Mouse (Mus musculus) CH12.LX (cell line): ENCODE results near the gene Pirb. TPM values are rescaled to one million over a fixed set of nuclear protein-coding genes. Genes with fewer than 3 reads are reported as not detected.

Experiments used
- DNase-seq: peaks from one replicate; pipeline ENCODE4 v3.0.0-alpha.2; 2013; ENCODE audit errors: extremely low read depth
- H3K27ac ChIP-seq: 2 replicates; pipeline ENCODE4 v1.5.1; 2012; ENCODE audit warnings: low read depth, mild to moderate bottlenecking, control low read depth, moderate library complexity; ENCODE audit not compliant: insufficient read depth
- H3K27me3 ChIP-seq: replicated peaks from 2 replicates; pipeline ENCODE3; 2012; ENCODE audit warnings: inconsistent platforms
- H3K36me3 ChIP-seq, 2 experiments: replicated peaks in 1 of 2; 2 replicates each; pipeline versions ENCODE3 to v1.6.1; 2012; ENCODE audit warnings: inconsistent platforms in 1 of 2, low read length in 1 of 2, mild to moderate bottlenecking in 1 of 2, mixed read lengths in 1 of 2, moderate library complexity in 1 of 2; ENCODE audit not compliant: control insufficient read depth in 1 of 2, insufficient read depth in 1 of 2
- H3K4me1 ChIP-seq, 2 experiments: 2 replicates each; pipeline ENCODE4 v1.6.1; 2012; ENCODE audit warnings: inconsistent platforms in 1 of 2, moderate library complexity in 1 of 2; ENCODE audit not compliant: insufficient read depth in 2 of 2, control insufficient read depth in 1 of 2
- H3K4me2 ChIP-seq: 2 replicates; pipeline ENCODE4 v1.6.1; 2012; ENCODE audit warnings: low read depth, mild to moderate bottlenecking, control low read depth; ENCODE audit not compliant: poor library complexity, insufficient read depth, severe bottlenecking
- H3K4me3 ChIP-seq, 3 experiments: fragments of 150-350 bp in 1 of 3; sonication (generic) in 1 of 3; replicated peaks in 1 of 3; 2 replicates each; pipeline versions ENCODE3 to v1.5.1; 2011 to 2012; ENCODE audit warnings: low read depth in 2 of 3, low read length in 2 of 3, mild to moderate bottlenecking in 2 of 3, moderate library complexity in 2 of 3, control low read depth in 1 of 3, improper control_type of control experiment in 1 of 3, inconsistent platforms in 1 of 3, mixed read lengths in 1 of 3; ENCODE audit not compliant: poor library complexity in 1 of 3
- H3K79me2 ChIP-seq: replicated peaks from 2 replicates; pipeline ENCODE4 v1.6.1; 2012; ENCODE audit warnings: mild to moderate bottlenecking, moderate library complexity; ENCODE audit not compliant: control insufficient read depth, poor library complexity, insufficient read depth, severe bottlenecking; ENCODE audit errors: extremely low read depth
- H3K9ac ChIP-seq: 2 replicates; pipeline ENCODE4 v1.6.1; 2012; ENCODE audit warnings: low read depth, mild to moderate bottlenecking, control low read depth, moderate library complexity; ENCODE audit not compliant: insufficient read depth
- H3K9me3 ChIP-seq: replicated peaks from 2 replicates; pipeline ENCODE3; 2012; ENCODE audit warnings: low read length, inconsistent platforms, mixed read lengths
- BHLHE40 ChIP-seq: IDR thresholded peaks from 2 replicates; pipeline ENCODE4 v1.6.1; 2011; ENCODE audit warnings: mild to moderate bottlenecking, low read depth, low read length, improper control_type of control experiment
- CHD1 ChIP-seq: IDR thresholded peaks from 2 replicates; pipeline ENCODE4 v1.6.1; 2012; ENCODE audit warnings: low read depth, low read length, improper control_type of control experiment, inconsistent platforms
- CHD2 ChIP-seq: IDR thresholded peaks from 2 replicates; pipeline ENCODE4 v1.6.1; 2011; ENCODE audit warnings: low read length, improper control_type of control experiment
- CTCF ChIP-seq, 2 experiments: IDR thresholded peaks in 1 of 2; conservative IDR thresholded peaks in 1 of 2; 2 replicates each; pipeline ENCODE4 v1.5.1; 2011 to 2012; ENCODE audit warnings: low read depth in 2 of 2, low read length in 2 of 2, improper control_type of control experiment in 1 of 2, inconsistent platforms in 1 of 2, mild to moderate bottlenecking in 1 of 2, moderate library complexity in 1 of 2
- E2F4 ChIP-seq: IDR thresholded peaks from 2 replicates; pipeline ENCODE4 v1.6.1; 2011; ENCODE audit warnings: low read depth, low read length, improper control_type of control experiment; ENCODE audit not compliant: insufficient replicate concordance
- ELF1 ChIP-seq: IDR thresholded peaks from 2 replicates; pipeline ENCODE4 v1.6.1; 2014; ENCODE audit warnings: low read depth, mild to moderate bottlenecking, inconsistent platforms, low read length, improper control_type of control experiment
- EP300 ChIP-seq: IDR thresholded peaks from 2 replicates; pipeline ENCODE4 v1.6.1; 2011; ENCODE audit warnings: low read length, improper control_type of control experiment
- ETS1 ChIP-seq: conservative IDR thresholded peaks from 2 replicates; pipeline ENCODE4 v1.6.1; 2012; ENCODE audit warnings: low read depth, mild to moderate bottlenecking, inconsistent platforms, low read length, improper control_type of control experiment, moderate library complexity
- GABPA ChIP-seq: IDR thresholded peaks from 2 replicates; pipeline ENCODE4 v1.6.1; 2012; ENCODE audit warnings: low read depth, low read length, improper control_type of control experiment, inconsistent platforms; ENCODE audit not compliant: insufficient replicate concordance
- HCFC1 ChIP-seq: IDR thresholded peaks from 2 replicates; pipeline ENCODE4 v1.6.1; 2012; ENCODE audit warnings: low read depth, mild to moderate bottlenecking, inconsistent platforms, low read length, improper control_type of control experiment
- IRF4 ChIP-seq: IDR thresholded peaks from 2 replicates; pipeline ENCODE4 v1.6.1; 2014; ENCODE audit warnings: low read depth, mild to moderate bottlenecking, inconsistent platforms, low read length, improper control_type of control experiment
- JUN ChIP-seq: IDR thresholded peaks from 2 replicates; pipeline ENCODE4 v1.6.1; 2011; ENCODE audit warnings: low read depth, mild to moderate bottlenecking, low read length, improper control_type of control experiment, moderate library complexity; ENCODE audit not compliant: insufficient read depth
- JUND ChIP-seq: conservative IDR thresholded peaks from 2 replicates; pipeline ENCODE4 v1.6.1; 2011; ENCODE audit warnings: low read depth, low read length, improper control_type of control experiment
- KAT2A ChIP-seq: IDR thresholded peaks from 2 replicates; pipeline ENCODE4 v1.6.1; 2012; ENCODE audit warnings: low read length, improper control_type of control experiment, inconsistent platforms; ENCODE audit not compliant: insufficient replicate concordance
- MAFK ChIP-seq: IDR thresholded peaks from 2 replicates; pipeline ENCODE4 v1.6.1; 2011; ENCODE audit warnings: low read length, improper control_type of control experiment; ENCODE audit not compliant: insufficient replicate concordance
- MAX ChIP-seq: IDR thresholded peaks from 2 replicates; pipeline ENCODE4 v1.6.1; 2011; ENCODE audit warnings: low read length, improper control_type of control experiment
- MAZ ChIP-seq: IDR thresholded peaks from 2 replicates; pipeline ENCODE4 v1.6.1; 2012; ENCODE audit warnings: low read depth, mild to moderate bottlenecking, inconsistent platforms, low read length, improper control_type of control experiment, moderate library complexity
- MEF2A ChIP-seq: IDR thresholded peaks from 2 replicates; pipeline ENCODE4 v1.6.1; 2014; ENCODE audit warnings: low read depth, mild to moderate bottlenecking, inconsistent platforms, low read length, improper control_type of control experiment, borderline replicate concordance
- MXI1 ChIP-seq: IDR thresholded peaks from 2 replicates; pipeline ENCODE4 v1.6.1; 2011; ENCODE audit warnings: mild to moderate bottlenecking, low read depth, low read length, improper control_type of control experiment
- MYC ChIP-seq: IDR thresholded peaks from 2 replicates; pipeline ENCODE4 v1.6.1; 2011; ENCODE audit warnings: low read depth, mild to moderate bottlenecking, improper control_type of control experiment, low read length
- NELFE ChIP-seq: IDR thresholded peaks from 2 replicates; pipeline ENCODE4 v1.6.1; 2011; ENCODE audit warnings: low read depth, low read length, improper control_type of control experiment
- NRF1 ChIP-seq: IDR thresholded peaks from 2 replicates; pipeline ENCODE4 v1.6.1; 2014; ENCODE audit warnings: low read depth, mild to moderate bottlenecking, inconsistent platforms, low read length, improper control_type of control experiment, moderate library complexity
- PAX5 ChIP-seq: IDR thresholded peaks from 2 replicates; pipeline ENCODE4 v1.6.1; 2012; ENCODE audit warnings: low read length, inconsistent platforms, mixed read lengths
- POLR2A ChIP-seq: IDR thresholded peaks from 2 replicates; pipeline ENCODE4 v1.6.1; 2011; ENCODE audit warnings: low read depth, mild to moderate bottlenecking, improper control_type of control experiment, low read length
- POLR2AphosphoS2 ChIP-seq: IDR thresholded peaks from 2 replicates; pipeline ENCODE4 v1.6.1; 2011; ENCODE audit warnings: low read depth, low read length, improper control_type of control experiment
- RAD21 ChIP-seq: IDR thresholded peaks from 2 replicates; pipeline ENCODE4 v1.6.1; 2011; ENCODE audit warnings: low read depth, mild to moderate bottlenecking, low read length, improper control_type of control experiment, moderate library complexity
- RCOR1 ChIP-seq: conservative IDR thresholded peaks from 2 replicates; pipeline ENCODE4 v1.6.1; 2012; ENCODE audit warnings: low read depth, mild to moderate bottlenecking, inconsistent platforms, low read length, improper control_type of control experiment
- SIN3A ChIP-seq: IDR thresholded peaks from 2 replicates; pipeline ENCODE4 v1.6.1; 2012; ENCODE audit warnings: low read length, improper control_type of control experiment, inconsistent platforms
- SMC3 ChIP-seq: IDR thresholded peaks from 2 replicates; pipeline ENCODE4 v1.6.1; 2011; ENCODE audit warnings: low read depth, low read length, improper control_type of control experiment
- TBP ChIP-seq: conservative IDR thresholded peaks from 2 replicates; pipeline ENCODE4 v1.6.1; 2011; ENCODE audit warnings: low read depth, low read length, improper control_type of control experiment
- TCF12 ChIP-seq: IDR thresholded peaks from 2 replicates; pipeline ENCODE4 v1.6.1; 2014; ENCODE audit warnings: low read depth, mild to moderate bottlenecking, inconsistent platforms, low read length, improper control_type of control experiment
- UBTF ChIP-seq: IDR thresholded peaks from 2 replicates; pipeline ENCODE4 v1.6.1; 2012; ENCODE audit warnings: low read depth, mild to moderate bottlenecking, inconsistent platforms, low read length, improper control_type of control experiment, moderate library complexity
- USF1 ChIP-seq: IDR thresholded peaks from 2 replicates; pipeline ENCODE4 v1.6.1; 2014; ENCODE audit warnings: low read depth, mild to moderate bottlenecking, inconsistent platforms, low read length, improper control_type of control experiment
- USF2 ChIP-seq: conservative IDR thresholded peaks from 2 replicates; pipeline ENCODE4 v1.6.1; 2011; ENCODE audit warnings: low read depth, low read length, improper control_type of control experiment
- ZC3H11A ChIP-seq: IDR thresholded peaks from 2 replicates; pipeline ENCODE4 v1.6.1; 2012; ENCODE audit warnings: low read depth, mild to moderate bottlenecking, inconsistent platforms, low read length, improper control_type of control experiment
- ZKSCAN1 ChIP-seq: IDR thresholded peaks from 2 replicates; pipeline ENCODE4 v1.6.1; 2012; ENCODE audit warnings: low read depth, inconsistent platforms, low read length, improper control_type of control experiment, borderline replicate concordance
- ZMIZ1 ChIP-seq: IDR thresholded peaks from 2 replicates; pipeline ENCODE4 v1.6.1; 2012; ENCODE audit warnings: low read depth, mild to moderate bottlenecking, inconsistent platforms, low read length, improper control_type of control experiment
- ZNF384 ChIP-seq: IDR thresholded peaks from 2 replicates; pipeline ENCODE4 v1.6.1; 2012; ENCODE audit warnings: low read depth, low read length, improper control_type of control experiment, inconsistent platforms
- dilution Hi-C: fragments of 300-500 bp; cut with MboI; formaldehyde crosslinking; loops from 2 replicates; pipeline ENCODE4 v1.14.3; 2020; ENCODE audit warnings: low sequenced_read_pairs; ENCODE audit not compliant: extremely low pct_unique_long_range_greater_than_20kb, extremely low pct_ligation_motif_present
- in situ Hi-C: fragments of 300-500 bp; cut with MboI; formaldehyde crosslinking; loops from 3 replicates; pipeline ENCODE4 v1.14.3; 2019; ENCODE audit warnings: low sequenced_read_pairs, low pct_ligation_motif_present, low pct_unique_long_range_greater_than_20kb, mixed read lengths
- polyA plus RNA-seq: library from polyadenylated mRNA; unstranded; fragments of >175 nt; gene quantifications from 2 replicates; pipeline ENCODE4 v1.2.1, GENCODE M21; 2012; ENCODE audit warnings: low read depth; ENCODE audit not compliant: insufficient read length
- total RNA-seq, 2 experiments: library from RNA; depleted of rRNA; stranded (reverse); fragments of 300-350 nt in 1 of 2; fragments of >200 nt in 1 of 2; gene quantifications; 2 replicates each; pipeline ENCODE4 v1.2.3; 2012 to 2014

The Pirb gene
- total and polyA plus RNA-seq, 3 experiments, result 2.8 to 10.7 (median 5.0) TPM

DNA sequence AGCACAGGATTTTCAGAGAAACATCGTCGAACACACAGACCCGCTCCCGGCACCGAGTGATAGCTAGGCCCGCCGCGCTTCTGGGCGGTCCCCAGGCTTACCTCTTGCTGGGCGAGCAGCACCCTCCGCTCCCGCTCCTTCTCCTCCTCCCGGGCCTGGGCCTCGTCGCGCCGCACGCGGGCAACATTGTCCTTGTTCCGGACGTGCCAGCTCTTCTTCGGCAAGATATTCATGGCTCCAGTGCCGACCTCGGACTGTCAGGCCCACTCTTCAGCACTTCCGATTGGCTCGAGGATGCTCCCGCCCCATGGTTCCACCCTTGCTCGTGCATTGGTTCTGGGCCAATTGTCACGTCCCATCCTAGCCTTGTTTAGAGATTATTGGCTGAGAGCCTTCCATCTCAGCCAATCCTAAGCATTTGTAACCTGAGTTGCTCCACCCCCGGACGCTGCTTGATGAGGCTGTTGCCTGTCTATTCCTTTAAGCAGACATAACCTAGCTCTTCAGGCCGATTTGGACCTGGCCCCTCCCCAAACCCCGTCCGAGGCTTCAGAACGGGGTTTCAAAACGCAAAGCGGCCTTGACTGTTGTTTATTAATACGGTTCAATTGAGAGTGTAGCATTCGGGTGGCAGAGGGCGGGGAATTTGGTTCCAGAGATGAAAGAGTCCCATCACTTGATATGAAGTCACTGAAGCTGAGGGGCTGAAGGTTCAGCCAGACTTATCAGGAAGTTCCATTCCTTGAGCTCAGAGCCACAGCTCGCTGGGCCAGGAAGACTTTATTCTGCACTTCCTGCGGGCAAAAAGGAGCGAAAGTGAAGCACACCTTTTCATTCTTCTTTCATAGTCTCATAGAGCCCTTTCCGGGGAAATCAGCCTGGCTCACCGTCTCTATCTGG, 54.7 kb downstream of the Pirb start, which contains the start of gene Leng1:
Gene Leng1, minus strand, starts transcription at position 626 of the 900 bp plus-strand sequence.
- dilution Hi-C loops (no loop called here), in situ Hi-C loops (no loop called here)
- Histone ChIP-seq H3K27me3 (no peaks in the 10 kb centered on the region), H3K4me1 (peaks cover 0 to 25% of the 10 kb centered on the region in 2 experiments; a peak in 2 of 4 replicates), H3K79me2 (peaks cover 13% of the 10 kb centered on the region; the same call in 1 of the 2 replicates), H3K36me3 (peaks cover 17 to 39% of the 10 kb centered on the region in 2 experiments), H3K9ac (peak within 1 kb of the TSS; percentile 80), H3K9me3 (no peaks in the 10 kb centered on the region), H3K4me3 (peak within 1 kb of the TSS; percentile 79 to 96 (median 93)), H3K4me2 (peak within 1 kb of the TSS; percentile 91), H3K27ac (peak within 1 kb of the TSS; percentile 35; the same call in 1 of the 2 replicates)
- DNase-seq, result peak; percentile 98
- no peak for TF ChIP-seq KAT2A
- TF ChIP-seq MXI1, result peak; percentile 60
- TF ChIP-seq RCOR1, result no peak
- no peak for TF ChIP-seq JUN
- peak; percentile 79; the same call in 1 of the 2 replicates for TF ChIP-seq NELFE
- no peak; the same call in 1 of the 2 replicates for TF ChIP-seq MAZ
- TF ChIP-seq TCF12, result peak; percentile 64; the same call in 1 of the 2 replicates
- TF ChIP-seq ELF1, result peak; percentile 71
- TF ChIP-seq MYC, result 0 out of 2 replicates have a peak, but pooled peaks have one; percentile 22
- TF ChIP-seq EP300, result no peak
- TF ChIP-seq MAX, result no peak
- TF ChIP-seq POLR2A, result peak; percentile 86
- peak; percentile 89 for TF ChIP-seq TBP
- no peak for TF ChIP-seq ETS1
- TF ChIP-seq CHD1, result no peak
- TF ChIP-seq JUND, result no peak
- no peak for TF ChIP-seq GABPA
- peak; percentile 81; the same call in 1 of the 2 replicates for TF ChIP-seq ZMIZ1
- no peak for TF ChIP-seq PAX5
- no peak for TF ChIP-seq USF1
- no peak for TF ChIP-seq RAD21
- TF ChIP-seq E2F4, result no peak
- peak; percentile 94 for TF ChIP-seq POLR2AphosphoS2
- no peak for TF ChIP-seq USF2
- TF ChIP-seq CHD2, result peak; percentile 92
- no peak for TF ChIP-seq CTCF (conservative IDR thresholded peaks at IDR 0.05 in 1 of 2, IDR thresholded peaks at IDR 0.05 in 1 of 2; ENCODE audit: low read depth in 2 of 2, low read length in 2 of 2)
- no peak for TF ChIP-seq SMC3
- no peak for TF ChIP-seq ZNF384
- TF ChIP-seq UBTF, result 0 out of 2 replicates have a peak, but pooled peaks have one; percentile 54
- TF ChIP-seq MAFK, result no peak
- peak; percentile 68 for TF ChIP-seq BHLHE40
- TF ChIP-seq ZC3H11A, result no peak
- TF ChIP-seq HCFC1, result peak; percentile 72
- 0 out of 2 replicates have a peak, but pooled peaks have one; percentile 24 for TF ChIP-seq MEF2A
- peak; percentile 52; the same call in 1 of the 2 replicates for TF ChIP-seq NRF1
- peak; percentile 83 for TF ChIP-seq SIN3A
- TF ChIP-seq IRF4, result no peak
- no peak for TF ChIP-seq ZKSCAN1
